Mouse (Mus musculus) thymus, adult 2 months (tissue): Measurements from ENCODE around the gene Fam19a4.

Experiments used
- CTCF ChIP-seq: fragments of 200-500 bp; IDR thresholded peaks from 2 replicates; pipeline ENCODE4 v1.5.1; 2012; ENCODE audit warnings: mild to moderate bottlenecking, control low read depth, low read length, moderate library complexity, borderline replicate concordance; ENCODE audit not compliant: control insufficient read depth, poor library complexity, insufficient read depth; ENCODE audit errors: extremely low read depth
- POLR2A ChIP-seq: fragments of 200-500 bp; IDR thresholded peaks from 2 replicates; pipeline ENCODE4 v1.6.1; 2012; ENCODE audit warnings: mild to moderate bottlenecking, low read length, control low read depth, moderate library complexity; ENCODE audit not compliant: control insufficient read depth, poor library complexity, insufficient read depth; ENCODE audit errors: extremely low read depth

GRCm38 (mm10) chr6:97005038-97005437 is 55.2 kb downstream of the Fam19a4 start:
- TF ChIP-seq CTCF (no peak), POLR2A (no peak)
